Mouse (Mus musculus): ENCODE measurements around the gene Agap1. TPM values are rescaled to one million over a fixed set of nuclear protein-coding genes. Genes with fewer than 3 reads are reported as not detected.
"Not testable (repeated sequence)": the region's sequence is repeated elsewhere in the genome, so short reads cannot be mapped to it uniquely, and the experiment has no call there.

Agap1 gene
- polyA plus RNA-seq, 1 experiment from 2014 or later = 72.2 TPM

- Histone ChIP-seq H3K9ac (no peak overlapping the region), H3K4me2 (replicated peaks) (no peak overlapping the region), H3K4me3 (replicated peaks; ENCODE audit: low read length) (no peak overlapping the region), H3K9me3 (ENCODE audit: control insufficient read depth, low read length) (no peaks in the 10 kb centered on the region), H3K4me1 (replicated peaks; ENCODE audit: control insufficient read depth, insufficient read depth, low read length) (peaks cover 10% of the 10 kb centered on the region), H3K36me3 (replicated peaks; ENCODE audit: control insufficient read depth, insufficient read depth) (no peaks in the 10 kb centered on the region), H3K27me3 (ENCODE audit: control insufficient read depth, insufficient read depth, low read length) (no peaks in the 10 kb centered on the region), H3K27ac (no peak overlapping the region)
- WGBS = 94% methylated on average over 6 of the region's 6 CpGs
- ATAC-seq (ENCODE audit: low FRiP score) (no peak), DNase-seq (ENCODE audit: low spot score) (no peak)
These were observed 32.3 kb downstream of the Agap1 start for GRCm38 (mm10) chr1:89486891-89487290.

- H3K27me3 ChIP-seq (ENCODE audit: control insufficient read depth, insufficient read depth, low read length) = no peaks in the 10 kb centered on the region
- H3K27ac ChIP-seq = no peak overlapping the region
- peaks cover 10% of the 10 kb centered on the region for H3K4me1 ChIP-seq (replicated peaks; ENCODE audit: control insufficient read depth, insufficient read depth, low read length)
- WGBS = 61% methylated on average over 17 of the region's 17 CpGs
- DNase-seq (ENCODE audit: low spot score) (no peak), ATAC-seq (ENCODE audit: low FRiP score) (peak; percentile 42; the same call in 1 of the 2 replicates)
- no peak overlapping the region for H3K4me3 ChIP-seq (replicated peaks; ENCODE audit: low read length)
- H3K9ac ChIP-seq = no peak overlapping the region
- no peak overlapping the region for H3K4me2 ChIP-seq (replicated peaks)
- H3K9me3 ChIP-seq (ENCODE audit: control insufficient read depth, low read length) = no peaks in the 10 kb centered on the region
- H3K36me3 ChIP-seq (replicated peaks; ENCODE audit: control insufficient read depth, insufficient read depth) = no peaks in the 10 kb centered on the region
These were observed 34.7 kb downstream of the Agap1 start for GRCm38 (mm10) chr1:89489111-89489971.

GRCm38 (mm10) chr1:89493177-89493576 is 38.6 kb downstream of the Agap1 start:
- Histone ChIP-seq H3K27ac (no peak overlapping the region), H3K27me3 (ENCODE audit: control insufficient read depth, insufficient read depth, low read length) (no peaks in the 10 kb centered on the region), H3K4me2 (replicated peaks) (no peak overlapping the region), H3K9ac (no peak overlapping the region), H3K4me1 (replicated peaks; ENCODE audit: control insufficient read depth, insufficient read depth, low read length) (peaks cover 19% of the 10 kb centered on the region), H3K36me3 (replicated peaks; ENCODE audit: control insufficient read depth, insufficient read depth) (no peaks in the 10 kb centered on the region), H3K9me3 (ENCODE audit: control insufficient read depth, low read length) (no peaks in the 10 kb centered on the region), H3K4me3 (replicated peaks; ENCODE audit: low read length) (no peak overlapping the region)
- DNase-seq (ENCODE audit: low spot score) = no peak
- 95% methylated on average over 5 of the region's 5 CpGs for WGBS
- no peak for ATAC-seq (ENCODE audit: low FRiP score)

- Histone ChIP-seq H3K9me3 (ENCODE audit: control insufficient read depth, low read length) (no peaks in the 10 kb centered on the region), H3K9ac (no peak overlapping the region), H3K27ac (no peak overlapping the region), H3K4me2 (replicated peaks) (no peak overlapping the region), H3K36me3 (replicated peaks; ENCODE audit: control insufficient read depth, insufficient read depth) (no peaks in the 10 kb centered on the region), H3K4me1 (replicated peaks; ENCODE audit: control insufficient read depth, insufficient read depth, low read length) (peaks cover 21% of the 10 kb centered on the region), H3K27me3 (ENCODE audit: control insufficient read depth, insufficient read depth, low read length) (no peaks in the 10 kb centered on the region), H3K4me3 (replicated peaks; ENCODE audit: low read length) (no peak overlapping the region)
- no peak for DNase-seq (ENCODE audit: low spot score)
- WGBS = 90% methylated on average over 1 of the region's 1 CpGs
- ATAC-seq (ENCODE audit: low FRiP score) = no peak
These were observed 40.2 kb downstream of the Agap1 start for GRCm38 (mm10) chr1:89494816-89495215.

GRCm38 (mm10) chr1:89496204-89496603 is 41.6 kb downstream of the Agap1 start:
- Histone ChIP-seq H3K27ac (no peak overlapping the region), H3K4me2 (replicated peaks) (no peak overlapping the region), H3K4me1 (replicated peaks; ENCODE audit: control insufficient read depth, insufficient read depth, low read length) (peaks cover 22% of the 10 kb centered on the region), H3K27me3 (ENCODE audit: control insufficient read depth, insufficient read depth, low read length) (no peaks in the 10 kb centered on the region), H3K9me3 (ENCODE audit: control insufficient read depth, low read length) (no peaks in the 10 kb centered on the region), H3K4me3 (replicated peaks; ENCODE audit: low read length) (no peak overlapping the region), H3K9ac (no peak overlapping the region), H3K36me3 (replicated peaks; ENCODE audit: control insufficient read depth, insufficient read depth) (no peaks in the 10 kb centered on the region)
- WGBS = 61% methylated on average over 7 of the region's 7 CpGs
- ATAC-seq (ENCODE audit: low FRiP score) = no peak
- no peak for DNase-seq (ENCODE audit: low spot score)

GRCm38 (mm10) chr1:89500925-89501324 is 46.3 kb downstream of the Agap1 start:
- Histone ChIP-seq H3K4me1 (replicated peaks; ENCODE audit: control insufficient read depth, insufficient read depth, low read length) (peaks cover 18% of the 10 kb centered on the region), H3K27me3 (ENCODE audit: control insufficient read depth, insufficient read depth, low read length) (no peaks in the 10 kb centered on the region), H3K9me3 (ENCODE audit: control insufficient read depth, low read length) (no peaks in the 10 kb centered on the region), H3K36me3 (replicated peaks; ENCODE audit: control insufficient read depth, insufficient read depth) (no peaks in the 10 kb centered on the region), H3K27ac (no peak overlapping the region), H3K4me3 (replicated peaks; ENCODE audit: low read length) (no peak overlapping the region), H3K9ac (no peak overlapping the region), H3K4me2 (replicated peaks) (no peak overlapping the region)
- ATAC-seq (ENCODE audit: low FRiP score) (no peak), DNase-seq (ENCODE audit: low spot score) (no peak)
- WGBS = 74% methylated on average over 2 of the region's 2 CpGs

GRCm38 (mm10) chr1:89501346-89501745 is 46.7 kb downstream of the Agap1 start:
- peaks cover 18% of the 10 kb centered on the region for H3K4me1 ChIP-seq (replicated peaks; ENCODE audit: control insufficient read depth, insufficient read depth, low read length)

GRCm38 (mm10) chr1:89501891-89502290 is 47.3 kb downstream of the Agap1 start:
- not testable (repeated sequence) for H3K36me3 ChIP-seq (replicated peaks; ENCODE audit: control insufficient read depth, insufficient read depth); DNase-seq (ENCODE audit: low spot score); H3K4me2 ChIP-seq (replicated peaks); H3K4me3 ChIP-seq (replicated peaks; ENCODE audit: low read length); H3K27ac ChIP-seq; H3K9ac ChIP-seq; H3K9me3 ChIP-seq (ENCODE audit: control insufficient read depth, low read length); ATAC-seq (ENCODE audit: low FRiP score); H3K27me3 ChIP-seq (ENCODE audit: control insufficient read depth, insufficient read depth, low read length)
- H3K4me1 ChIP-seq (replicated peaks; ENCODE audit: control insufficient read depth, insufficient read depth, low read length) = peaks cover 18% of the 10 kb centered on the region

More at GRCm38 (mm10) chr1:89501346-89501745, 46.7 kb downstream of the Agap1 start:
- Histone ChIP-seq H3K9me3 (ENCODE audit: control insufficient read depth, low read length) (no peaks in the 10 kb centered on the region), H3K9ac (no peak overlapping the region), H3K4me2 (replicated peaks) (no peak overlapping the region), H3K36me3 (replicated peaks; ENCODE audit: control insufficient read depth, insufficient read depth) (no peaks in the 10 kb centered on the region), H3K27ac (no peak overlapping the region), H3K4me3 (replicated peaks; ENCODE audit: low read length) (no peak overlapping the region), H3K27me3 (ENCODE audit: control insufficient read depth, insufficient read depth, low read length) (no peaks in the 10 kb centered on the region)
- ATAC-seq (ENCODE audit: low FRiP score) (no peak), DNase-seq (ENCODE audit: low spot score) (no peak)
- 88% methylated on average over 4 of the region's 4 CpGs for WGBS

- DNase-seq (ENCODE audit: low spot score) (no peak), ATAC-seq (ENCODE audit: low FRiP score) (no peak)
- Histone ChIP-seq H3K36me3 (replicated peaks; ENCODE audit: control insufficient read depth, insufficient read depth) (no peaks in the 10 kb centered on the region), H3K4me2 (replicated peaks) (no peak overlapping the region), H3K9ac (no peak overlapping the region), H3K9me3 (ENCODE audit: control insufficient read depth, low read length) (no peaks in the 10 kb centered on the region), H3K27ac (no peak overlapping the region), H3K27me3 (ENCODE audit: control insufficient read depth, insufficient read depth, low read length) (no peaks in the 10 kb centered on the region), H3K4me1 (replicated peaks; ENCODE audit: control insufficient read depth, insufficient read depth, low read length) (peaks cover 21% of the 10 kb centered on the region), H3K4me3 (replicated peaks; ENCODE audit: low read length) (no peak overlapping the region)
- 73% methylated on average over 2 of the region's 2 CpGs for WGBS
These were observed 54.6 kb downstream of the Agap1 start for GRCm38 (mm10) chr1:89509196-89509595.

All from hindbrain, embryonic 14.5 days (tissue).